Mouse (Mus musculus): ENCODE measurements at regions not wholly inside any gene's neighbourhood (a gene's known extent, or its start where the extent isn't known, plus 50 kb on each side); places are given as distances from the start of the nearest gene placed in this dataset.
A peak's percentile ranks its signal among the peaks of the same experiment; 100 is the strongest.
"Not testable (repeated sequence)": the region's sequence is repeated elsewhere in the genome, so short reads cannot be mapped to it uniquely, and the experiment has no call there.

DNA sequence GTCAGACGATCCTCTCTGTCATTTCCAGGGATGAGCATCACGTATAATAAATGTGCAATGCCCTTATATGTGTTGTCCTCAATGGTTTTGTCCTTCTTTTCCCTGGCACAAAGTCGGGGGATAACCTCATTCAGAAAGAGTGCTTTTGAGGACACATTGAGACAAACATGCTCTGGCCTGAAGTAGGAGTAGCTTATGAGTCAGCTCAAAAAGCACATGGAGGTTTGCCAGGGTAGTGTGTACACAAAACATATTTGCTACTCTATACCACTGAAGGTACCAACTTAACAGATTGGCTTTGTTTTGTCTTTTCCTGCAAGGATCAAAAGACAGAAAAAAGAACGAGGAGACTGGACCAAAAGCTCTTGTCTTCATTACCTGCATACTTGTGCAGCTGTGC, 682.1 kb upstream of the Grid2 start:
- DNase-seq = no peak

GRCm38 (mm10) chr6:62576200-62576599, 679.5 kb upstream of the Grid2 start:
- peak; percentile 26 to 31 for DNase-seq

- DNase-seq = no peak
Observed at GRCm38 (mm10) chr6:62620543-62620942, 635.1 kb upstream of the Grid2 start.

DNA sequence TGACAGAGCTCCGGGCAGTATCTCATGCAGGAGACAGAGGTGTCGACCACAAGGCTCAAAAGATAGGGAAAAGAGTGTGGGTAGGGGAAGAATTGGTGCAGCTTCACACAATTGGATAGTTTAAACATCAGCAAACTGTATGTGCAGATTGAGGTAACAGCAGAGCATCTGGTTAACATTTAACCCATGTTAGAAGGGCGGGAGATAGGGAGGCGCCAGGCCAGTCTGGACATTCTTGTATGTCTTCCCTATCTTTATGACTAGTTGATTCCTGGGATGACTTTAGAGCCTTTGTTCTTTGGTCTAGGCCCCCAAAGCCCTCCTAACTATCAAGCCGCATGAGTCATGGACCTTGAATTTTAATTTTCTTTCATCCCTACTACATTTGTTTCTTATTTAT, 587.6 kb upstream of the Grid2 start:
- DNase-seq = not testable (repeated sequence)

DNA sequence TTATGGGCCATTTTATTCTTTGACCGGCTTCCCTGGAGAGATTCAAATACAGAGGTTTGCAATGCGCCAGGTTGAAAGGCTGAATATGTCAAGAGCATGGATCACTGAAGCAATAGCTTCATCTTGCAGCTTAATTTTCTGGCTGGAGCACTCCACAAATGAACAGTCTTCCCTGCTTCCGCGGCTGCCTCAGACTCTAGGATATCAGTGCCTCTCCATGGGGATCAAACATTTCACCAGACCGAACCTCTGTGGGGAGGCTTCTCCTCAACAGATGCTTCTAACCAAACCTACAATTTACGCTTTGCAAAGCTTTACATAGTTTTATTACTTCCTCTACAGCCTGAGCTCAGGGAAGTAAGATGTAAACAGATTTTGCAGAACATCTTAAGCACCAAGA, 537.3 kb upstream of the Grid2 start:
- no peak for DNase-seq

GRCm38 (mm10) chr6:62719541-62720155, 536.0 kb upstream of the Grid2 start:
- no peak for DNase-seq
